Comparison of ENCODE assay signal across 8 mouse cellular contexts in genomic region chr15:102074876-102075585, GRCm38 (mm10). TPM values are rescaled to one million over a fixed set of nuclear protein-coding genes. Genes with fewer than 3 reads are reported as not detected.
DNase-seq lines count a peak whose midpoint lies in the region; ATAC-seq and TF ChIP-seq lines count a peak whose summit lies in the region.

No protein-coding gene starts in this region.

- peak overlapping the region; percentile 98 for H3K9ac ChIP-seq in heart, embryonic 11.5 days (ENCODE audit: low read depth, low read length)
- H3K9ac ChIP-seq in ES-Bruce4 (ENCODE audit: low read depth, poor library complexity, severe bottlenecking) = peak overlapping the region; percentile 94
- H3K9ac ChIP-seq in forebrain, postnatal 0 days = peak overlapping the region; percentile 93
- peak overlapping the region; percentile 96 for H3K9ac ChIP-seq in liver, postnatal 0 days (replicated peaks)

- ATAC-seq in heart, embryonic 11.5 days (replicated peaks; ENCODE audit: insufficient number of reproducible peaks, low FRiP score, low TSS enrichment) = no peak
- no peak for ATAC-seq in forebrain, postnatal 0 days
- no peak for ATAC-seq in liver, postnatal 0 days

- H3K9me3 ChIP-seq in heart, embryonic 11.5 days (replicated peaks; ENCODE audit: control insufficient read depth, low read length) = no peaks in the 10 kb centered on the region
- H3K9me3 ChIP-seq in ES-Bruce4 (replicated peaks; ENCODE audit: control insufficient read depth, insufficient read depth, low read length, poor library complexity, severe bottlenecking) = no peaks in the 10 kb centered on the region
- no peaks in the 10 kb centered on the region for H3K9me3 ChIP-seq in forebrain, postnatal 0 days (ENCODE audit: low read length)
- H3K9me3 ChIP-seq in liver, postnatal 0 days (ENCODE audit: low read length) = no peaks in the 10 kb centered on the region

- H3K4me1 ChIP-seq in heart, embryonic 11.5 days (ENCODE audit: control insufficient read depth, insufficient read depth, low read length) = peaks cover 6% of the 10 kb centered on the region; the same call in 1 of the 2 replicates
- H3K4me1 ChIP-seq in ES-Bruce4 (ENCODE audit: control insufficient read depth, insufficient read depth, low read length) = no peaks in the 10 kb centered on the region
- peaks cover 18% of the 10 kb centered on the region for H3K4me1 ChIP-seq in forebrain, postnatal 0 days (ENCODE audit: insufficient read depth)
- peaks cover 25% of the 10 kb centered on the region for H3K4me1 ChIP-seq in liver, postnatal 0 days (ENCODE audit: insufficient read depth)

- no peaks in the 10 kb centered on the region for H3K27me3 ChIP-seq in heart, embryonic 11.5 days (ENCODE audit: control insufficient read depth, insufficient read depth, low read length)
- no peaks in the 10 kb centered on the region for H3K27me3 ChIP-seq in ES-Bruce4 (ENCODE audit: control insufficient read depth, insufficient read depth, low read length, poor library complexity, severe bottlenecking)
- no peaks in the 10 kb centered on the region for H3K27me3 ChIP-seq in forebrain, postnatal 0 days (ENCODE audit: insufficient read depth, low read length)
- no peaks in the 10 kb centered on the region for H3K27me3 ChIP-seq in liver, postnatal 0 days (ENCODE audit: insufficient read depth, low read length)

- no peak for TF ChIP-seq CTCF in ES-Bruce4 (IDR thresholded peaks at IDR 0.05; ENCODE audit: low read depth, low read length)
- no peak for TF ChIP-seq CTCF in forebrain, postnatal 0 days (IDR thresholded peaks at IDR 0.05; ENCODE audit: low read depth)
- TF ChIP-seq CTCF in liver, postnatal 0 days (IDR thresholded peaks at IDR 0.05; ENCODE audit: low read depth) = no peak

- TF ChIP-seq EP300 in ES-Bruce4 (IDR thresholded peaks at IDR 0.05; ENCODE audit: insufficient read depth, low read depth, low read length) = no peak
- TF ChIP-seq EP300 in liver, postnatal 0 days (IDR thresholded peaks at IDR 0.05; ENCODE audit: low read depth) = no peak

- intact Hi-C loops in heart, postnatal 36 days (cut with DNase I) = loop anchor here (2.0 kb wide), 1 partner anchor 20 kb away; no protein-coding TSS in a partner anchor

- no peak for DNase-seq in heart, postnatal 36 days
- no peak for DNase-seq in forebrain, postnatal 0 days
- no peak for DNase-seq in liver, postnatal 0 days
- DNase-seq in layer of hippocampus, postnatal 14 days (ENCODE audit: low spot score in 2 of 2) = no peak
- DNase-seq in gastrocnemius, postnatal 10 days = no peak
- DNase-seq in retina, embryonic 14.5 days (ENCODE audit: low spot score) = no peak

- peak overlapping the region; percentile 86 for H3K4me2 ChIP-seq in heart, embryonic 11.5 days
- peak overlapping the region; percentile 77 for H3K4me2 ChIP-seq in forebrain, postnatal 0 days (ENCODE audit: low read depth)
- H3K4me2 ChIP-seq in liver, postnatal 0 days (ENCODE audit: low read depth, low read length) = peak overlapping the region; percentile 89

- 11% methylated on average over 11 of the region's 11 CpGs for WGBS in heart, embryonic 11.5 days (ENCODE audit: insufficient replicate concordance)
- WGBS in forebrain, postnatal 0 days = 10% methylated on average over 11 of the region's 11 CpGs
- WGBS in liver, postnatal 0 days (ENCODE audit: insufficient replicate concordance) = 2% methylated on average over 11 of the region's 11 CpGs

- H3K4me3 ChIP-seq in heart, embryonic 11.5 days (ENCODE audit: low read depth, low read length) = peak overlapping the region; percentile 88
- peak overlapping the region; percentile 93 for H3K4me3 ChIP-seq in ES-Bruce4 (ENCODE audit: low read depth, low read length)
- peak overlapping the region; percentile 98 for H3K4me3 ChIP-seq in forebrain, postnatal 0 days (ENCODE audit: low read depth, low read length)
- peak overlapping the region; percentile 98 for H3K4me3 ChIP-seq in liver, postnatal 0 days (ENCODE audit: low read depth, low read length)

- no peaks in the 10 kb centered on the region for H3K36me3 ChIP-seq in heart, embryonic 11.5 days (ENCODE audit: control insufficient read depth, insufficient read depth, low read length)
- H3K36me3 ChIP-seq in ES-Bruce4 (ENCODE audit: control insufficient read depth, insufficient read depth, low read length, poor library complexity, severe bottlenecking) = peaks cover 15% of the 10 kb centered on the region
- no peaks in the 10 kb centered on the region for H3K36me3 ChIP-seq in forebrain, postnatal 0 days (ENCODE audit: insufficient read depth)
- peaks cover 3% of the 10 kb centered on the region; the same call in 1 of the 2 replicates for H3K36me3 ChIP-seq in liver, postnatal 0 days (replicated peaks; ENCODE audit: insufficient read depth, low read length)

- TF ChIP-seq POLR2A in ES-Bruce4 (IDR thresholded peaks at IDR 0.05; ENCODE audit: insufficient read depth, low read length) = no peak

- H3K27ac ChIP-seq in heart, embryonic 11.5 days (ENCODE audit: low read depth, low read length) = peak overlapping the region; percentile 95; the same call in 1 of the 2 replicates
- H3K27ac ChIP-seq in ES-Bruce4 (ENCODE audit: insufficient read depth, low read length) = peak overlapping the region; percentile 66
- H3K27ac ChIP-seq in forebrain, postnatal 0 days (ENCODE audit: low read depth, low read length) = 0 out of 2 replicates have a peak overlapping the region, but pooled peaks have one; percentile 97
- peak overlapping the region; percentile 98; the same call in 1 of the 2 replicates for H3K27ac ChIP-seq in liver, postnatal 0 days (ENCODE audit: low read depth)

RNA-seq across cellular contexts. Expression of gene Eif4b, which starts 1.5 kb away (rescaled TPM):
- polyA plus RNA-seq in heart, embryonic 11.5 days (2014; fragmentation: Nextera tagmentation; extraction: Ambion mirVana) = 71.6 and 83.5 TPM in 2 replicates
- 100 to 1,000 TPM; 149 to 165 TPM for total RNA-seq in heart, postnatal 36 days (2021)
- 584 and 631 TPM in 2 replicates for polyA plus RNA-seq in ES-Bruce4 (2011; ENCODE audit: insufficient read depth, insufficient read length, low read depth, missing spikeins)
- 187 and 194 TPM in 2 replicates for total RNA-seq in forebrain, postnatal 0 days (2014; rRNA removed)
- polyA plus RNA-seq in forebrain, postnatal 0 days (2015; fragmentation: Nextera tagmentation; extraction: Ambion mirVana) = 69.7 and 72.8 TPM in 2 replicates
- polyA plus RNA-seq in liver, postnatal 0 days (2015; fragmentation: Nextera tagmentation; extraction: Ambion mirVana) = 30.9 and 32.2 TPM in 2 replicates
- 100 to 1,000 TPM; 179 to 184 TPM for total RNA-seq in layer of hippocampus, postnatal 14 days (2021)
- total RNA-seq in gastrocnemius, postnatal 10 days (2021) = 100 to 1,000 TPM; 151 to 152 TPM

RNA-seq across cellular contexts. Expression of gene Tns2, which starts 25.2 kb away (rescaled TPM):
- 25.0 and 25.4 TPM in 2 replicates for polyA plus RNA-seq in heart, embryonic 11.5 days (2014; fragmentation: Nextera tagmentation; extraction: Ambion mirVana)
- total RNA-seq in heart, postnatal 36 days (2021) = 100 to 1,000 TPM; 128 to 129 TPM
- polyA plus RNA-seq in ES-Bruce4 (2011; ENCODE audit: insufficient read depth, insufficient read length, low read depth, missing spikeins) = 10.4 and 12.8 TPM in 2 replicates
- 7.0 and 8.4 TPM in 2 replicates for total RNA-seq in forebrain, postnatal 0 days (2014; rRNA removed)
- 2.8 and 5.0 TPM in 2 replicates for polyA plus RNA-seq in forebrain, postnatal 0 days (2015; fragmentation: Nextera tagmentation; extraction: Ambion mirVana)
- 9.2 TPM in 2 replicates for polyA plus RNA-seq in liver, postnatal 0 days (2015; fragmentation: Nextera tagmentation; extraction: Ambion mirVana)
- 10 to 100 TPM; 10.0 to 15.8 TPM for total RNA-seq in layer of hippocampus, postnatal 14 days (2021)
- 10 to 100 TPM; 38.8 to 41.9 TPM for total RNA-seq in gastrocnemius, postnatal 10 days (2021)

RNA-seq across cellular contexts. Expression of gene Krt18, which starts 47.1 kb away (rescaled TPM):
- polyA plus RNA-seq in heart, embryonic 11.5 days (2014; fragmentation: Nextera tagmentation; extraction: Ambion mirVana) = 39.3 and 41.9 TPM in 2 replicates
- 1 to 10 TPM; 2.5 to 5.1 TPM for total RNA-seq in heart, postnatal 36 days (2021)
- polyA plus RNA-seq in ES-Bruce4 (2011; ENCODE audit: insufficient read depth, insufficient read length, low read depth, missing spikeins) = 334 and 349 TPM in 2 replicates
- total RNA-seq in forebrain, postnatal 0 days (2014; rRNA removed) = 3.4 and 4.3 TPM in 2 replicates
- 7.0 and 9.5 TPM in 2 replicates for polyA plus RNA-seq in forebrain, postnatal 0 days (2015; fragmentation: Nextera tagmentation; extraction: Ambion mirVana)
- 234 and 261 TPM in 2 replicates for polyA plus RNA-seq in liver, postnatal 0 days (2015; fragmentation: Nextera tagmentation; extraction: Ambion mirVana)
- 1 to 10 TPM in 1 of 2 experiments, under 1 TPM in 1; 0.45 to 3.4 TPM for total RNA-seq in layer of hippocampus, postnatal 14 days (2021)
- 1 to 10 TPM; 1.5 to 2.5 TPM for total RNA-seq in gastrocnemius, postnatal 10 days (2021)
